Mouse (Mus musculus) embryonic fibroblast, embryonic 13.5 days (primary cell): Measurements from ENCODE around the gene Nfe2l1.

Source experiments
- CTCF ChIP-seq: IDR thresholded peaks from 2 replicates; pipeline ENCODE4 v1.5.1; 2011; ENCODE audit warnings: mild to moderate bottlenecking, control low read depth, low read length, moderate library complexity, borderline replicate concordance; ENCODE audit not compliant: insufficient read depth
- POLR2A ChIP-seq: IDR thresholded peaks from 2 replicates; pipeline ENCODE4 v1.6.1; 2011; ENCODE audit warnings: low read depth, mild to moderate bottlenecking, control low read depth, low read length, moderate library complexity

DNA sequence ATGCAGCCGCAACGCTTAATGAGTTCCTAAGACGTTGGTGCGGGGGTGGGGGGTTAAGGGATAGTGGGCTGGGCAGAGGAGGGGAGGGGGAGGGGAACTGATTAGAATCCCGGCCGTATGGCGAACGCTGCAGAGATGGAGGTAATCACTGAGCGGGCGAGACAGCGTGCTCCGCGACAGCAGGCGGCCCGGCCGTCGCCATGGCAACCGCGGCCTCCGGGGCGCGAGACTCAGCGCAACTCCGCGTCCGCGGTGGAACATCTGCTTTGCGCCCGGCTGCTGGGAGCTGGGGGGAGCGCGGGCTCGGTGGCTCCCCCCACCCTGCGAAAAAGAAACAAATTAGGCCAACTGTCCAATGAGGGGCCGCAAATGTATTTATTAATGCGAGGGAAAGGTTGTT lies 46.0 kb upstream of the Nfe2l1 start:
- no peak for TF ChIP-seq CTCF
- TF ChIP-seq POLR2A, result no peak
